Mouse (Mus musculus) hindbrain, embryonic 15.5 days (tissue): ENCODE measurements around the gene Kat2b. TPM values are rescaled to one million over a fixed set of nuclear protein-coding genes. Genes with fewer than 3 reads are reported as not detected.

ENCODE experiments used
- ATAC-seq: fragments of 200-750 bp; cut with Nextera tagmentation; 2 replicates; pipeline ENCODE4 v1.8.0; 2017; ENCODE audit warnings: low read depth, moderate number of reproducible peaks, moderate TSS enrichment; ENCODE audit not compliant: low FRiP score
- H3K27ac ChIP-seq: fragments of 300-500 bp; sonication (generic); replicated peaks from 2 replicates; pipeline ENCODE4 v1.5.1; 2015; ENCODE audit warnings: mild to moderate bottlenecking, inconsistent platforms
- H3K27me3 ChIP-seq: fragments of 300-500 bp; sonication (generic); 2 replicates; pipeline ENCODE4 v1.6.1; 2015; ENCODE audit warnings: control low read depth, inconsistent platforms
- H3K36me3 ChIP-seq: fragments of 300-500 bp; sonication (generic); 2 replicates; pipeline ENCODE4 v1.6.1; 2015; ENCODE audit warnings: control low read depth, inconsistent platforms
- H3K4me1 ChIP-seq: fragments of 300-500 bp; sonication (generic); replicated peaks from 2 replicates; pipeline ENCODE4 v1.6.1; 2015; ENCODE audit warnings: control low read depth, inconsistent platforms
- H3K4me2 ChIP-seq: fragments of 300-500 bp; sonication (generic); 2 replicates; pipeline ENCODE4 v1.6.1; 2015; ENCODE audit warnings: moderate library complexity, mild to moderate bottlenecking, inconsistent platforms
- H3K4me3 ChIP-seq: fragments of 300-500 bp; sonication (generic); 2 replicates; pipeline ENCODE4 v1.5.1; 2015; ENCODE audit warnings: mild to moderate bottlenecking, inconsistent platforms
- H3K9ac ChIP-seq: fragments of 300-500 bp; sonication (generic); 2 replicates; pipeline ENCODE4 v1.6.1; 2015; ENCODE audit warnings: inconsistent platforms
- H3K9me3 ChIP-seq: fragments of 300-500 bp; sonication (generic); 2 replicates; pipeline ENCODE4 v1.6.1; 2016; ENCODE audit warnings: control low read depth, inconsistent platforms
- WGBS: fragments of 180-500 bp; shearing (Covaris S2); methylation state at CpG from one replicate; pipeline ENCODE4 v1.1.7; 2015; 5-methylcytosine and 5-hydroxymethylcytosine counted together
- polyA plus RNA-seq: library from polyadenylated mRNA; unstranded; fragments of >200 nt; fragmentation: Nextera tagmentation; extraction: Ambion mirVana; gene quantifications from 2 replicates; pipeline ENCODE4 v1.2.1, GENCODE M21; 2015

Kat2b gene
- polyA plus RNA-seq, 1 experiment from 2014 or later = 5.7 TPM

GRCm38 (mm10) chr17:53573019-53573556 lies 6.4 kb downstream of the Kat2b start:
- no peak overlapping the region for H3K9ac ChIP-seq
- ATAC-seq = no peak
- no peak overlapping the region for H3K4me3 ChIP-seq
- WGBS = 73% methylated on average over 4 of the region's 4 CpGs
- H3K9me3 ChIP-seq = no peaks in the 10 kb centered on the region
- H3K4me2 ChIP-seq = no peak overlapping the region
- no peaks in the 10 kb centered on the region for H3K27me3 ChIP-seq
- no peaks in the 10 kb centered on the region for H3K36me3 ChIP-seq
- H3K27ac ChIP-seq = no peak overlapping the region
- H3K4me1 ChIP-seq = peaks cover 23% of the 10 kb centered on the region

- WGBS = 88% methylated on average over 2 of the region's 2 CpGs
- no peak for ATAC-seq
These were observed 10.5 kb downstream of the Kat2b start for GRCm38 (mm10) chr17:53577151-53577550.

GRCm38 (mm10) chr17:53577754-53578153 lies 11.1 kb downstream of the Kat2b start:
- no peaks in the 10 kb centered on the region for H3K36me3 ChIP-seq
- 82% methylated on average over 5 of the region's 5 CpGs for WGBS
- H3K9me3 ChIP-seq = no peaks in the 10 kb centered on the region
- H3K9ac ChIP-seq = no peak overlapping the region
- ATAC-seq = no peak
- no peaks in the 10 kb centered on the region for H3K27me3 ChIP-seq
- H3K4me3 ChIP-seq = no peak overlapping the region
- no peaks in the 10 kb centered on the region for H3K4me1 ChIP-seq
- no peak overlapping the region for H3K27ac ChIP-seq
- no peak overlapping the region for H3K4me2 ChIP-seq

More at GRCm38 (mm10) chr17:53577151-53577550, 10.5 kb downstream of the Kat2b start:
- H3K9me3 ChIP-seq = no peaks in the 10 kb centered on the region
- H3K9ac ChIP-seq = no peak overlapping the region
- no peaks in the 10 kb centered on the region for H3K36me3 ChIP-seq
- no peak overlapping the region for H3K27ac ChIP-seq
- H3K4me2 ChIP-seq = no peak overlapping the region
- no peaks in the 10 kb centered on the region for H3K4me1 ChIP-seq
- H3K27me3 ChIP-seq = no peaks in the 10 kb centered on the region
- H3K4me3 ChIP-seq = no peak overlapping the region

- Histone ChIP-seq H3K9ac (no peak overlapping the region), H3K27ac (no peak overlapping the region), H3K4me1 (no peaks in the 10 kb centered on the region), H3K27me3 (no peaks in the 10 kb centered on the region), H3K4me2 (no peak overlapping the region), H3K4me3 (no peak overlapping the region), H3K36me3 (no peaks in the 10 kb centered on the region), H3K9me3 (no peaks in the 10 kb centered on the region)
- no peak for ATAC-seq
- 86% methylated on average over 6 of the region's 6 CpGs for WGBS
These were observed 11.6 kb downstream of the Kat2b start for GRCm38 (mm10) chr17:53578249-53578648.

- no peaks in the 10 kb centered on the region for H3K36me3 ChIP-seq
- H3K9me3 ChIP-seq = no peaks in the 10 kb centered on the region
- ATAC-seq = peak; percentile 51; the same call in 1 of the 2 replicates
- no peak overlapping the region for H3K9ac ChIP-seq
- 76% methylated on average over 9 of the region's 9 CpGs for WGBS
- no peaks in the 10 kb centered on the region for H3K4me1 ChIP-seq
- no peak overlapping the region for H3K27ac ChIP-seq
- H3K4me2 ChIP-seq = no peak overlapping the region
- H3K27me3 ChIP-seq = no peaks in the 10 kb centered on the region
- H3K4me3 ChIP-seq = no peak overlapping the region
These were observed 12.1 kb downstream of the Kat2b start for GRCm38 (mm10) chr17:53578776-53579175.

- Histone ChIP-seq H3K9ac (no peak overlapping the region), H3K27ac (no peak overlapping the region), H3K4me2 (no peak overlapping the region), H3K36me3 (no peaks in the 10 kb centered on the region), H3K27me3 (no peaks in the 10 kb centered on the region), H3K4me3 (no peak overlapping the region), H3K9me3 (no peaks in the 10 kb centered on the region), H3K4me1 (no peaks in the 10 kb centered on the region)
- WGBS = 68% methylated on average over 4 of the region's 4 CpGs
- no peak for ATAC-seq
These were observed 13.0 kb downstream of the Kat2b start for GRCm38 (mm10) chr17:53579612-53580011.

GRCm38 (mm10) chr17:53580237-53580636 lies 13.6 kb downstream of the Kat2b start:
- H3K4me1 ChIP-seq = no peaks in the 10 kb centered on the region
- 68% methylated on average over 3 of the region's 3 CpGs for whole genome bisulfite sequencing
- no peak overlapping the region for H3K4me2 ChIP-seq
- ATAC-seq = no peak
- H3K36me3 ChIP-seq = no peaks in the 10 kb centered on the region
- no peaks in the 10 kb centered on the region for H3K9me3 ChIP-seq
- H3K9ac ChIP-seq = no peak overlapping the region
- H3K27me3 ChIP-seq = no peaks in the 10 kb centered on the region
- H3K27ac ChIP-seq = no peak overlapping the region
- no peak overlapping the region for H3K4me3 ChIP-seq

- H3K4me1 ChIP-seq = peaks cover 4% of the 10 kb centered on the region; the same call in 1 of the 2 replicates
- H3K4me2 ChIP-seq = no peak overlapping the region
- ATAC-seq = no peak
- H3K27ac ChIP-seq = no peak overlapping the region
- H3K36me3 ChIP-seq = no peaks in the 10 kb centered on the region
- H3K9me3 ChIP-seq = no peaks in the 10 kb centered on the region
- WGBS = 75% methylated on average over 4 of the region's 4 CpGs
- no peak overlapping the region for H3K4me3 ChIP-seq
- no peaks in the 10 kb centered on the region for H3K27me3 ChIP-seq
- H3K9ac ChIP-seq = no peak overlapping the region
These were observed 15.4 kb downstream of the Kat2b start for GRCm38 (mm10) chr17:53582026-53582585.

- no peak overlapping the region for H3K9ac ChIP-seq
- peaks cover 11% of the 10 kb centered on the region for H3K4me1 ChIP-seq
- H3K4me3 ChIP-seq = no peak overlapping the region
- ATAC-seq = no peak
- no peak overlapping the region for H3K4me2 ChIP-seq
- 88% methylated on average over 7 of the region's 7 CpGs for WGBS
- H3K36me3 ChIP-seq = no peaks in the 10 kb centered on the region
- H3K27me3 ChIP-seq = no peaks in the 10 kb centered on the region
- no peak overlapping the region for H3K27ac ChIP-seq
- no peaks in the 10 kb centered on the region for H3K9me3 ChIP-seq
These were observed 16.1 kb downstream of the Kat2b start for GRCm38 (mm10) chr17:53582805-53583204.

- Histone ChIP-seq H3K4me1 (peaks cover 14% of the 10 kb centered on the region), H3K27ac (no peak overlapping the region), H3K9me3 (no peaks in the 10 kb centered on the region), H3K27me3 (no peaks in the 10 kb centered on the region), H3K9ac (no peak overlapping the region), H3K4me2 (no peak overlapping the region), H3K36me3 (no peaks in the 10 kb centered on the region), H3K4me3 (no peak overlapping the region)
- 88% methylated on average over 11 of the region's 11 CpGs for WGBS
- no peak for ATAC-seq
These were observed 17.4 kb downstream of the Kat2b start for GRCm38 (mm10) chr17:53583846-53584579.

- Histone ChIP-seq H3K36me3 (no peaks in the 10 kb centered on the region), H3K9ac (no peak overlapping the region), H3K4me3 (no peak overlapping the region), H3K9me3 (no peaks in the 10 kb centered on the region), H3K4me1 (peaks cover 14% of the 10 kb centered on the region), H3K4me2 (no peak overlapping the region), H3K27me3 (no peaks in the 10 kb centered on the region), H3K27ac (peak overlapping the region; percentile 57)
- ATAC-seq = peak; percentile 76
- 33% methylated on average over 14 of the region's 14 CpGs for WGBS
These were observed 20.6 kb downstream of the Kat2b start for GRCm38 (mm10) chr17:53587074-53587851.
